Mouse (Mus musculus): ENCODE measurements around the gene Crtac1.

GRCm38 (mm10) chr19:42459512-42459911 is 27.9 kb upstream of the Crtac1 start:
- TF ChIP-seq CHD2 (IDR thresholded peaks at IDR 0.05; ENCODE audit: low read depth, low read length) = no peak
- TF ChIP-seq ZC3H11A (IDR thresholded peaks at IDR 0.05; ENCODE audit: borderline replicate concordance, low read depth, low read length) = no peak
- no peak for TF ChIP-seq MAFK (IDR thresholded peaks at IDR 0.05; ENCODE audit: insufficient read depth, low read depth, low read length)

Measured in ES-E14 (cell line).